Mouse (Mus musculus) heart, postnatal 36 days (tissue): ENCODE data around the gene B4galnt4. TPM values are rescaled to one million over a fixed set of nuclear protein-coding genes. Genes with fewer than 3 reads are reported as not detected.
A peak's percentile ranks its signal among the peaks of the same experiment; 100 is the strongest.
"Not testable (repeated sequence)": the region's sequence is repeated elsewhere in the genome, so short reads cannot be mapped to it uniquely, and the experiment has no call there.

ENCODE experiments used
- DNase-seq, 2 experiments: peaks; one replicate each; pipeline ENCODE4 v3.0.0; 2021 to 2022
- intact Hi-C: fragments of 180-260 bp; cut with DNase I; formaldehyde crosslinking; loops from one replicate; pipeline ENCODE4 v1.15.1; 2025
- total RNA-seq, 2 experiments: library from RNA; stranded (reverse); gene quantifications; 2 replicates each; pipeline ENCODE4 v1.2.3; 2021

The B4galnt4 gene
- total RNA-seq = not detected

GRCm38 (mm10) chr7:141060426-141061242, at the start of gene B4galnt4:
Gene B4galnt4, plus strand, starts transcription at chr7:141061104.
- intact Hi-C loops = no loop called here
- peak; percentile 40 to 52 for DNase-seq

- intact Hi-C loops = no loop called here
- DNase-seq = no peak
These were observed 49.6 kb upstream of the B4galnt4 start for GRCm38 (mm10) chr7:141011238-141011770.

GRCm38 (mm10) chr7:141016707-141017697, 43.9 kb upstream of the B4galnt4 start:
- DNase-seq = no peak
- intact Hi-C loops = no loop called here

GRCm38 (mm10) chr7:141017824-141018223, 43.1 kb upstream of the B4galnt4 start, which contains the start of gene Ifitm6:
Gene Ifitm6, minus strand, starts transcription at chr7:141017924.
- DNase-seq, intact Hi-C loops: not testable (repeated sequence)

- intact Hi-C loops = no loop called here
- DNase-seq = no peak
These were observed 41.9 kb upstream of the B4galnt4 start for GRCm38 (mm10) chr7:141019028-141019427.

GRCm38 (mm10) chr7:141021489-141022449, 39.1 kb upstream of the B4galnt4 start:
- DNase-seq = no peak
- intact Hi-C loops = no loop called here

GRCm38 (mm10) chr7:141024865-141025838, 35.8 kb upstream of the B4galnt4 start:
- intact Hi-C loops = no loop called here
- no peak for DNase-seq

GRCm38 (mm10) chr7:141026097-141026739, 34.7 kb upstream of the B4galnt4 start:
- DNase-seq = no peak
- intact Hi-C loops = no loop called here

- DNase-seq = no peak
- intact Hi-C loops = no loop called here
These were observed 34.2 kb upstream of the B4galnt4 start for GRCm38 (mm10) chr7:141026740-141027098.

GRCm38 (mm10) chr7:141028831-141029230, 32.1 kb upstream of the B4galnt4 start, which contains the start of gene Gm17387:
Gene Gm17387, plus strand, starts transcription at chr7:141029131.
- intact Hi-C loops = no loop called here
- no peak for DNase-seq

GRCm38 (mm10) chr7:141030390-141030789, 30.5 kb upstream of the B4galnt4 start:
- no peak for DNase-seq
- intact Hi-C loops = no loop called here

- intact Hi-C loops = no loop called here
- no peak for DNase-seq
These were observed 28.3 kb upstream of the B4galnt4 start for GRCm38 (mm10) chr7:141032458-141033167.

GRCm38 (mm10) chr7:141036624-141037023, 24.3 kb upstream of the B4galnt4 start:
- intact Hi-C loops, DNase-seq: not testable (repeated sequence)

- intact Hi-C loops = no loop called here
- no peak for DNase-seq
These were observed 22.5 kb upstream of the B4galnt4 start for GRCm38 (mm10) chr7:141038090-141039032.

- intact Hi-C loops = no loop called here
These were observed 21.4 kb upstream of the B4galnt4 start for GRCm38 (mm10) chr7:141039386-141040107.

More at GRCm38 (mm10) chr7:141039386-141040107, 21.4 kb upstream of the B4galnt4 start:
- no peak for DNase-seq
